Mouse (Mus musculus) T-helper 1 cell (primary cell): Measurements from ENCODE around the gene Clmn.
"Not testable (repeated sequence)": the region's sequence is repeated elsewhere in the genome, so short reads cannot be mapped to it uniquely, and the experiment has no call there.

Experiments used
- in situ Hi-C: fragments of 300-600 bp; cut with MboI, MseI; formaldehyde crosslinking; loops from one replicate; pipeline ENCODE4 v1.15.1; 2025; ENCODE audit warnings: high pct_unique_total_duplicates

Clmn gene

GRCm38 (mm10) chr12:104838987-104839386 is 25.9 kb downstream of the Clmn start:
- in situ Hi-C loops = no loop called here

DNA sequence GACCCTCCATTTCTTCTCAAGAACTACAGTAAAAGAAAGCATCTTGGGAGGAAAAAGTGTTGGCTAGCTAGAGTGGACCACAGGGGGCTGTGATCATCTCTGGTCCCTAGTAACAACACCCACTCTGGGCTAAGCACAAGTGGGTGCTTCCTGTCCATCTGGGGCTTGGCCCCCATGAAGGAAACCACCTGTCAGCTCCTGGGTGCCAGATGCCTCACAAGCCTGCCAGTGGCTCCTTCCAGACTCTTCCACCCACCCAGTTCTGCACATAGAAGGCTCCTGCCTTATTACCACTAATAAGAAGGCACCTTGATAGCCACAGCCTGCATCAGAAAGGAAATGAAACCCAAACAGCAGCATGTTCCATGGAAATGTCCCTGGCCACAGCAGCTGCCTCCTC is 26.4 kb downstream of the Clmn start:
- in situ Hi-C loops = no loop called here

- in situ Hi-C loops = no loop called here
Observed at GRCm38 (mm10) chr12:104837957-104838401, 26.9 kb downstream of the Clmn start.

DNA sequence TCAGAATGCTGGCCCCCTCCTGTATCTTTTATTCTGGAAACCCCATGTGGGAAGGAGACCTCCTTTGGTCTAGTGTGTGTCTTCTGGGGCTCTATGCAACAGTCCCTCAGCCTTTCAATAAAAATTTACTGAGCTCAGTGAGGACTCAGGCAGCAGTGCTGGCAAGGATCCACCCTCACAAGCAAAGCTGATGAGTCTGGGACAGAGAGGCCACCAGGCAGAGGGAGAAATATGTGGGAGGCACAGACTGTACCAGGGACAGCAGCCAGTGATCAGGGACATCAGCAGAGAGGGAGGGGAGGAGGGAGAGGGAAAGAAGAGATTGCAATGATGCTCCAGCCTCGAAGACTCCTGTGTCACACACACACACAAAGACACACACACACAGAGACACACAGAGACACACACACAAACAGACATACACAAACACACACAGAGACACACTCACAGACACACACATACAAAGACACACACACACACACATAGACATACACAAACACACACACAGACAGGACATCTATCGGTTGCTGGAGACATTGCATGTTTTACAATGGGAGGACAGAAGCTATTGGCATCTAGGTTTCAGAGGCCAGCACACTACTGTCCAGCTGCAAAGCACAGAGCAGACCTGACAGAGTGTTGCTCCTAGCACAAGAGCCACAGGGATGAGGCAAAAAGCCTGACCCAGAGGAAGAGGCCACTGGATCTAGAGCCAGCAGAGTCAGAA is 27.6 kb downstream of the Clmn start:
- in situ Hi-C loops = no loop called here

DNA sequence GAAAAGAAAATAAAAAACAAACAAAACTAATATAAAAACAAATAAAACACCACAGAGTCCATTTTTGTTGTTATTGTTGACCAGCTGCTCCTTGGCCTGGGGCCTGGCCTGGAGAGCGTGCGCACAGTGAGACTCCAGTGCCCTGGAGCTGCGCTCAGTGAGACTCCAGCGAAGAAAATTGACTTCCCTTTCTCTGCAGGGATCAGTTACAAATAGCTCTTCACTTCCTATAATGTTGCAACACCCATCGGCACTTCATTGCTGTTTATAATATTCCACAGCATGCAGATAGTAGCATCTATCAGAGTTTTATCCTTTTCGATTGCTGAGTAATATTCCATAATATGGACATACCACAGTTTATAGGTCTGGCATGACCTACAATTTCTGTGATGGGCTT is 28.6 kb downstream of the Clmn start:
- in situ Hi-C loops = no loop called here

GRCm38 (mm10) chr12:104835369-104836094 is 29.3 kb downstream of the Clmn start:
- in situ Hi-C loops = no loop called here

DNA sequence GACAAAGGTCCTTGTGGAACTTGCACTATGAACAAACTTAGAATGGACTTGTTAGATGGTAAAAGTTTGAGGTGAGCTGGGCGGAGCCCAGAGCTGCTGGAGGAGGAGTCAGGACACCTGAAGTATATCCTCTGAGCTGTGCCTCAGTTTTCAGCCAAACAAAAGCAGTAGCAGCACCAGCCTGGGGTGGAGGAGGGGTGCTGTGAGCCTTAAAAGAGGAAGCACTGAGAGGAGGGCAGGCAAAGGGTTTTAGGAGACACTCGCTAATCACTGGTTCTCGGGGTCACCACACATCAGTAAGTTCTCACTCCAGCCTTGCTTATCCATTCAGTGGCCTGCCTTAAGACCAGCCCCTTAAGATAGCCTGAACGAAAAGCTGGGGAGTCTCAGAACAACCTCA is 30.1 kb downstream of the Clmn start:
- in situ Hi-C loops = no loop called here

DNA sequence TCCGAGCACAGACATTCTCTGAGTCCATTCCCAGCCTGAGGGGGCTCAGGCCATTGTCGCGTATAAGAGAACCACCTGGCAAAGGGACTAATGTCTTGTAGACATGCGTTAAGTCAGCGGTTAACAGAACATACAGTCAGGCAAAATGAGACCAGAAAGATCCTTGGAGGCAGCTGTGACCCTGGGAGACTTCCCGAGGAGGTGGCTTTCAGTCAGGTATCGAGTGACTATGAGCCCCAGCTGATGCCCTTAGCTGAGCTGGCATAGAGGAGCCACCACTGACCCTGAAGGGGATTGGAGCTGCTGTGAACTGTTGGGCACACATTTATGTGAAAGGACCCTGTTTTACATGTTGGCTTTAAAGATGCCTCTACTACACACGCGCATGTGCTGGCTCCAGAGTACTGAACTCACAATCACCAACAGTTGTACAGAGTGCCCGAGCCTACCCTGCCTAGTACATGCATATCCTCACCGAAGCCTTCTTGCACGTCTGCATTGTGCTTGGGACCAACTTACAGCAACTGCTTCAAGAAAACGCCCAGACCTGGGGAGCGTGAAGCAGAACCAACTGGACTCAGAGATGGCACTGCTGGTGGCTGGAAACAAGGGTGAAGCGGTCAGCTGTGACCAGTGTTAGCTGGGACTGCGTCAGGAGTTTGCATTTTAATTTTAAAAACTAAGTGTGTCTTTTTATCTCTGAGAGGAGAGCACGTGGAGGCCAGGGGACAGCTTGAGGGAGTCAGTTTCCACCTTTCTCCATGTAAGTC is 34.0 kb downstream of the Clmn start:
- in situ Hi-C loops = no loop called here

GRCm38 (mm10) chr12:104830283-104830639 is 34.6 kb downstream of the Clmn start:
- in situ Hi-C loops = no loop called here

- in situ Hi-C loops = no loop called here
Observed at GRCm38 (mm10) chr12:104829596-104830282, 35.1 kb downstream of the Clmn start.

GRCm38 (mm10) chr12:104828986-104829385 is 35.9 kb downstream of the Clmn start:
- in situ Hi-C loops = not testable (repeated sequence)

GRCm38 (mm10) chr12:104827721-104828120 is 37.2 kb downstream of the Clmn start:
- in situ Hi-C loops = no loop called here

DNA sequence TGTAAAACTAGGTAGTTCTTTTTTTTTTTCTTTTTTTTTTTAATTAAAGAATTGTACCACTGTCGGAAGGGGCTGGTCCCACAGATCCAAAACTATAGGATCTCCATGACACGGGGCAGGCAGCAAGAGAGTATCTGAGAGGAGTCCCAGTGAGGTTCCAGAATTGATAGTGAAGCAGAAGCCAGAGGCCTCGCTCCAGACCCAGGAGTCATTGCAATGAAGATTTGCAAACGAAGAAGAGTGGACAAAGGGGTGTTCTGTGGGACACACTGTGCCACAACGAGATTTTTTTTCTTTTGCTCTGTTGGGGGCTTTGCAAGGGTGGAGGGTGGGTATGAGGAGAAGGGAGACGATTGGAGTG is 40.0 kb downstream of the Clmn start:
- in situ Hi-C loops = no loop called here

- in situ Hi-C loops = no loop called here
Observed at GRCm38 (mm10) chr12:104824244-104824906, 40.5 kb downstream of the Clmn start.

GRCm38 (mm10) chr12:104823722-104824121 is 41.2 kb downstream of the Clmn start:
- in situ Hi-C loops = no loop called here

GRCm38 (mm10) chr12:104822838-104823599 is 41.9 kb downstream of the Clmn start:
- in situ Hi-C loops = no loop called here

DNA sequence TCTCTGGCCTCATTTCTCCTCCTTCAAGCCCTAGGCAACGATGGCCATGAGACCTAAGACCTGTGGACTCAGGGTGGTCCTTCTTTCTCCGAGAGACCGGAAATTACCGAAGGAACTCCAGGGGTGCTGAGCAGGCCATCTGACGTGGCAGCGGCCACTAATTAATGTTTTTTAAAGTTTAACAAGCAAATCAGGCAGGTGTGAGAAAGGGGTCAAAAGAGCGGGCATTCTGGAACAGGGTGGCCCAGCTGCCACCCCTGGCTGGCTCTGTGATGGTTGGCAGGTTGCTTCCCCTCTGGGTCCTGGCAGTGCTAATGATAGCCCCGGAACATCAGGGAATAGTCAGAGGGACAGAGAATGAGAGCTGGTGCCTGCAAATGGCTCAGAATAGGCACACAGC is 42.7 kb downstream of the Clmn start:
- in situ Hi-C loops = no loop called here

GRCm38 (mm10) chr12:104820061-104820460 is 44.8 kb downstream of the Clmn start:
- in situ Hi-C loops = no loop called here

DNA sequence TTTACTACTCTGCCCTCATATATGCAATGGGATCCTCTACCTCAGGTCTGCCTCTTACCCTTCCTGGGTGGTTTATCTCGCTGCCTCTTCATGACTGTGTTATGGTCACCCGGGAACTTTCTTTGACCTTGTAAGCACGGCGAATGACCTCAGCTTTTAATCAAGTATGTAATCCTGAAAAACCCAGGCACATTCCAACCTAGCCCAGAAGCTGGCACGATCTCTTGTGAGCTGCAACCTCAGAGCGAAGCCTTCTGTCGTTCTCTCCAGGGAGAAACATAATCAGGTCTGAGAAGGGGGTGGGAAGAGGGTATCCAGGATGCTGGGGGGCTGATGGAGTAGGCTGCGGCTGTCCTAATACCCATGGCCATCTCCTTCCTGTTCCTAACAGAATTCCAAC is 45.8 kb downstream of the Clmn start:
- in situ Hi-C loops = no loop called here

GRCm38 (mm10) chr12:104818057-104818456 is 46.8 kb downstream of the Clmn start:
- in situ Hi-C loops = no loop called here
